Mouse (Mus musculus) limb, embryonic 11.5 days (tissue): Measurements from ENCODE around the gene Upk3bl. TPM values are rescaled to one million over a fixed set of nuclear protein-coding genes. Genes with fewer than 3 reads are reported as not detected.

Experiments used
- ATAC-seq: fragments of 200-750 bp; cut with Nextera tagmentation; 2 replicates; pipeline ENCODE4 v1.8.0; 2017; ENCODE audit warnings: low read depth; ENCODE audit not compliant: insufficient number of reproducible peaks, low FRiP score, low TSS enrichment
- DNase-seq: peaks from one replicate; pipeline ENCODE4 v3.0.0-alpha.2; 2015; ENCODE audit warnings: low spot score
- H3K27ac ChIP-seq: fragments of 300-500 bp; sonication (generic); replicated peaks from 2 replicates; pipeline ENCODE4 v1.5.1; 2014; ENCODE audit warnings: low read depth, mild to moderate bottlenecking, low read length
- H3K27me3 ChIP-seq: fragments of 300-500 bp; sonication (generic); 2 replicates; pipeline ENCODE4 v1.6.1; 2014; ENCODE audit warnings: mild to moderate bottlenecking, low read length, mixed read lengths; ENCODE audit not compliant: control insufficient read depth, insufficient read depth
- H3K36me3 ChIP-seq: fragments of 300-500 bp; sonication (generic); 2 replicates; pipeline ENCODE4 v1.6.1; 2014; ENCODE audit warnings: mild to moderate bottlenecking, low read length, moderate library complexity, mixed read lengths; ENCODE audit not compliant: control insufficient read depth, insufficient read depth
- H3K4me1 ChIP-seq: fragments of 300-500 bp; sonication (generic); 2 replicates; pipeline ENCODE4 v1.6.1; 2014; ENCODE audit warnings: low read length, mixed read lengths; ENCODE audit not compliant: control insufficient read depth, insufficient read depth
- H3K4me2 ChIP-seq: fragments of 300-500 bp; sonication (generic); 2 replicates; pipeline ENCODE4 v1.6.1; 2014; ENCODE audit warnings: low read depth, mild to moderate bottlenecking, moderate library complexity; ENCODE audit not compliant: severe bottlenecking
- H3K4me3 ChIP-seq: fragments of 300-500 bp; sonication (generic); 2 replicates; pipeline ENCODE4 v1.5.1; 2014; ENCODE audit warnings: low read depth, low read length
- H3K9ac ChIP-seq: fragments of 300-500 bp; sonication (generic); 2 replicates; pipeline ENCODE4 v1.6.1; 2014; ENCODE audit warnings: mild to moderate bottlenecking, low read length
- H3K9me3 ChIP-seq: fragments of 300-500 bp; sonication (generic); 2 replicates; pipeline ENCODE4 v1.6.1; 2016; ENCODE audit warnings: low read length; ENCODE audit not compliant: control insufficient read depth
- WGBS: fragments of 180-500 bp; shearing (Covaris S2); extraction: QIAGEN DNeasy Blood & Tissue Kit; methylation state at CpG from one replicate; pipeline ENCODE4 v1.1.7; 2014; 5-methylcytosine and 5-hydroxymethylcytosine counted together
- polyA plus RNA-seq: library from polyadenylated mRNA; unstranded; fragments of >200 nt; fragmentation: Nextera tagmentation; extraction: Ambion mirVana; gene quantifications from 2 replicates; pipeline ENCODE4 v1.2.1, GENCODE M21; 2014

Gene Upk3bl
- polyA plus RNA-seq, 1 experiment from 2014 or later = 4.0 TPM

GRCm38 (mm10) chr5:136084891-136085651 is 30.8 kb downstream of the Upk3bl start:
- ATAC-seq = no peak
- peaks cover 14% of the 10 kb centered on the region for H3K27me3 ChIP-seq
- H3K4me2 ChIP-seq = peak overlapping the region; percentile 53
- no peak overlapping the region for H3K27ac ChIP-seq
- H3K4me3 ChIP-seq = peak overlapping the region; percentile 31; the same call in 1 of the 2 replicates
- peaks cover 10% of the 10 kb centered on the region for H3K4me1 ChIP-seq
- peak; percentile 54 for DNase-seq
- H3K9me3 ChIP-seq = no peaks in the 10 kb centered on the region
- WGBS = 7% methylated on average over 20 of the region's 21 CpGs
- no peaks in the 10 kb centered on the region for H3K36me3 ChIP-seq
- H3K9ac ChIP-seq = no peak overlapping the region

DNA sequence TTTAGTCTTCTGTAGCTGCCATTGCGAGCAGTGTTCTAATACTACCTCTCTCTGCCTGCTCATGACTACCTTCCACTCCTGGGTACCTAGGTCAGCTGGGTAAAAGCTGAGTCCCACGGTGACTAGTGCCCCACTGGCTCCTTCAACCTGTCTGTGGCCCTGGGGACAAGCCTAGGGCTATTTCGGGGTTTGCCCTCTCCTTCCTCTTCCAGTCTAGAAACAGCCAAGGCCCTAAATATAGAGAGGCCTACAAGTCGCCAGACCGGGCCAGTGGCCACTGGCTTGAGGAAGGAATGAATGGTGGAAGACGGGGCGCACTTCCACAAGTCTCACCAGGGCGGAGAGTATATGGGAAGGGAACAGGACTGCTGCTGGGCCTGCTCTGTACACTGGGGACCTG is 32.0 kb downstream of the Upk3bl start:
- Histone ChIP-seq H3K4me2 (no peak overlapping the region), H3K27ac (no peak overlapping the region), H3K4me3 (no peak overlapping the region), H3K36me3 (no peaks in the 10 kb centered on the region), H3K9ac (no peak overlapping the region), H3K27me3 (peaks cover 14% of the 10 kb centered on the region), H3K9me3 (no peaks in the 10 kb centered on the region), H3K4me1 (peaks cover 10% of the 10 kb centered on the region)
- DNase-seq (no peak), ATAC-seq (no peak)
- 87% methylated on average over 8 of the region's 8 CpGs for WGBS

DNA sequence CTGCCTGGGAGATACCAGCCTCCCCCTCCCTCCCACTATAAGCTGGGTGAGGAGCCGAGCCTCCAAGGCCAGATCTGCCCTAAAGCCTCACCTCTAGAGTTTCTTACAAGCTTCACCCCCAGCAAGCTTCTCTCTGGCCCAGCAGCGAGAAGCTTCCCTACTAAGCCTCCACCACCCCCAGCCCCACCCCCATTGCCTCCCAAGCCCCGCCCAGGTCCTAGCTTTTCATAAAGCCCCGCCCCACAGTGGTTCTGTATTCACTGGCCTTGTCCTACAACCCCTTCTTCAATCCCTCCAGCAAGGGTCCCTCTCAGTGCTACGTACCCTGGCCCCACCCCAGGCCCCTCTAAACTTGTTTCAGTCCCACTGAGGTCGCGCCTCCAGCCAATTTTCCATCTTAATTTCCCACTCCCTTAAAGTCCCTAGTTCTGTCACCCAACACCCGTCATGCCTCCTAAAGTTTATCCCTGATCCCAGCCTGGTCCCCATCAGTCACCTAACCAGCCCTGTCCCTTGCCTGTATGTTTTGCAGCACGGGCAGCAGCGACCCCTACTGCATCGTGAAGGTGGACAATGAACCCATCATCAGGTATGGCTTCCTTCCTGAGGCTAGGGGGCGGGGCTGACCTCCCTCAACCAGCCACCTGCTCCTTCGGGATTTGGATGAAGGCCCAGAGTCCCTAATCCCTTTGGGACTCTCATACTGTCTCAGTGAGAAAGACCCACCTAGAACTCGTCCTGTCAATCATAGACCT is 34.7 kb downstream of the Upk3bl start:
- 14% methylated on average over 14 of the region's 14 CpGs for WGBS
- DNase-seq (no peak), ATAC-seq (no peak)
- Histone ChIP-seq H3K36me3 (no peaks in the 10 kb centered on the region), H3K4me1 (peaks cover 10% of the 10 kb centered on the region), H3K4me3 (no peak overlapping the region), H3K4me2 (no peak overlapping the region), H3K9me3 (no peaks in the 10 kb centered on the region; the same call in 1 of the 2 replicates), H3K9ac (no peak overlapping the region), H3K27ac (no peak overlapping the region), H3K27me3 (peaks cover 14% of the 10 kb centered on the region)

- H3K9ac ChIP-seq = no peak overlapping the region
- no peaks in the 10 kb centered on the region; the same call in 1 of the 2 replicates for H3K9me3 ChIP-seq
- DNase-seq (no peak), ATAC-seq (no peak)
- no peak overlapping the region for H3K27ac ChIP-seq
- H3K27me3 ChIP-seq = 0 out of 2 replicates have a peak, but pooled peaks cover 3% of the 10 kb centered on the region
- H3K36me3 ChIP-seq = no peaks in the 10 kb centered on the region
- no peaks in the 10 kb centered on the region for H3K4me1 ChIP-seq
- H3K4me2 ChIP-seq = no peak overlapping the region
- H3K4me3 ChIP-seq = no peak overlapping the region
- 72% methylated on average over 5 of the region's 5 CpGs for WGBS
Measured at GRCm38 (mm10) chr5:136091927-136092326, 37.6 kb downstream of the Upk3bl start.

DNA sequence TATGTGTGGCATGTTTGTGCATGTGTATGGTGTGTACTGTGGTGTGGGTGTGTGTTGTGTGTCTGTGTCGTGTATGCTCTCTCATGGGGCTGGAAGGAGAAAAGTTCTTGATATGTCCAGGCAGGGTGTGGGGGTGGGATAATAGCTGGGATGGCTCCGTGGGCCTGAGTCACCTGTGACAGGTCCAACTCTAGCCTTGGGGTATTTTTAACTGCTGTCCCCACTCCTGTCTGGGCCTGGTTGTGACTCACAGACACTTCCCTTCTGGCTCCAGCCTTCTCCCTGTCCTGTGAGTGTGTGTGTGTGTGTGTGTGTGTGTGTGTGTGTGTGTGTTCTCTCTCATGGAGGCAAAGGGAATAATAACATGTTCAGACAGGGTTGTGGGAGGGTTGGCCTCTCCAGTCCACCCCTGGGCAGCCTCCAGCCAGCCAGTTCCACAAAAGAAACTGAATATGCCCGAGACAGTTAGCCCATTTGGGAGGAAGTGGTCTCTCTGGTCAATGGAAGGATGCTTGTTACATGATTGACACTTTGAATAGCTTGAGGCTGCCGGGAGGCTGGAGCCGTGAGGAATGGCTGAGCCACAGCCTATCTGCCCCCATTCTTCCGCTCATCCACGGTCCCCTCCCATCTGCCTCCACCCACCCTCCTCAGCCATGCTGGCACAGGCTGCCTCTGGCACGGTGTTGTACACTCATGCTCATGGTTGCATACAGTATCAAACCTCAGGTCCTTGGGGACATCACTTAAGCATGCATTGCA is 40.1 kb downstream of the Upk3bl start:
- Histone ChIP-seq H3K27ac (no peak overlapping the region), H3K27me3 (no peaks in the 10 kb centered on the region), H3K9ac (no peak overlapping the region), H3K4me3 (no peak overlapping the region), H3K9me3 (no peaks in the 10 kb centered on the region; the same call in 1 of the 2 replicates), H3K36me3 (no peaks in the 10 kb centered on the region), H3K4me2 (no peak overlapping the region), H3K4me1 (no peaks in the 10 kb centered on the region)
- 77% methylated on average over 8 of the region's 8 CpGs for WGBS
- ATAC-seq = no peak
- no peak for DNase-seq

GRCm38 (mm10) chr5:136095089-136095488 is 40.8 kb downstream of the Upk3bl start:
- Histone ChIP-seq H3K36me3 (no peaks in the 10 kb centered on the region), H3K27me3 (no peaks in the 10 kb centered on the region), H3K4me2 (no peak overlapping the region), H3K9ac (no peak overlapping the region), H3K9me3 (no peaks in the 10 kb centered on the region; the same call in 1 of the 2 replicates), H3K4me3 (no peak overlapping the region), H3K27ac (no peak overlapping the region), H3K4me1 (no peaks in the 10 kb centered on the region)
- WGBS = 81% methylated on average over 7 of the region's 7 CpGs
- DNase-seq (no peak), ATAC-seq (no peak)

DNA sequence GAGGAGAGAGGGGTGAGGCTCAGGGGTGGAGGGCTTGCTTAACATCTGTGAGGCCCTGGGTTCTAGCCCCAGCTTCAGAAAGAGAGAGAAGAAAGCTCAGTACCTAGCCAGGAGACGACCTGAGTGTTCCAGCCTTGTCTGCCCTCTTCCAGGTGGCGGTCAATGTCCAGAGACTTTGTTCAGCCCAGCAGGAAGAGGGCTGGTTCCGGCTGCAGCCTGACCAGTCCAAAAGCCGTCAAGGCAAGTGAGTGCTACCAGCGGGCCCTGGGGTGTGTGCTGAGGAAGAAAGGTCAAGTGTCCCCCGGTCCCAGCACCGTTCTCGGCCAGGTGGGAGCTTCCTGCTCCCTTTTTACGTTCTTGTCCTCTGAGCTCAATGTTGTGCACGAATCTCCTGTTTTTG is 44.2 kb downstream of the Upk3bl start:
- H3K4me3 ChIP-seq = no peak overlapping the region
- ATAC-seq (no peak), DNase-seq (no peak)
- WGBS = 81% methylated on average over 10 of the region's 10 CpGs
- no peak overlapping the region for H3K9ac ChIP-seq
- H3K27me3 ChIP-seq = no peaks in the 10 kb centered on the region
- no peaks in the 10 kb centered on the region for H3K36me3 ChIP-seq
- no peak overlapping the region for H3K27ac ChIP-seq
- 0 out of 2 replicates have a peak, but pooled peaks cover 3% of the 10 kb centered on the region for H3K4me1 ChIP-seq
- no peaks in the 10 kb centered on the region; the same call in 1 of the 2 replicates for H3K9me3 ChIP-seq
- H3K4me2 ChIP-seq = no peak overlapping the region
